Mouse (Mus musculus): ENCODE measurements at regions not wholly inside any gene's neighbourhood (a gene's known extent, or its start where the extent isn't known, plus 50 kb on each side); places are given as distances from the start of the nearest gene placed in this dataset.

DNA sequence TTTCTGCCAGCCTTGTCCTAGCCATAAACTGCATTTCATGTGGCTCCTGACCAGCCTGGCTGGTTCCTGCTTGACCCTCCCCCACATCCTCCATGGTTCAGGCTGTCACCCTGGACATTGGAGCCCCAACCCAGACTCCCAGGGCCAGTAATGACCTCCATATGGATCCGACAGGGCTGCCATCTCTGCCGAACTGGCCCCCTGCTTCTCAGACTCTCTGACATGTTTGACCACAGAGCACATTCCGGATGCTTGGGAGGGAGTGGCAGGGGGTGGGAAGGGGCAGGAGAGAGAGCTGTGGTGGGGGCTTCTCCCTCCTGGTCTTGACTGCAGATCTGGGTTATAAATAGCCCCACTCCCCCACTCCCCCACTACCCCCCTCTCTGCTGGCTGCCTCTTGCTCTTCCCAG lies 59.0 kb upstream of the Actrt2 start:
- H3K27ac ChIP-seq (ENCODE audit: insufficient read depth, low read length): no peak overlapping the region
- TF ChIP-seq POLR2A (IDR thresholded peaks at IDR 0.05; ENCODE audit: low read depth, low read length) (no peak), CTCF (IDR thresholded peaks at IDR 0.05; ENCODE audit: borderline replicate concordance, insufficient read depth, low read length) (no peak)
- no peaks in the 10 kb centered on the region for H3K4me1 ChIP-seq (ENCODE audit: control insufficient read depth, insufficient read depth, low read length)
- no peak overlapping the region for H3K4me3 ChIP-seq (ENCODE audit: insufficient read depth, low read length)

DNA sequence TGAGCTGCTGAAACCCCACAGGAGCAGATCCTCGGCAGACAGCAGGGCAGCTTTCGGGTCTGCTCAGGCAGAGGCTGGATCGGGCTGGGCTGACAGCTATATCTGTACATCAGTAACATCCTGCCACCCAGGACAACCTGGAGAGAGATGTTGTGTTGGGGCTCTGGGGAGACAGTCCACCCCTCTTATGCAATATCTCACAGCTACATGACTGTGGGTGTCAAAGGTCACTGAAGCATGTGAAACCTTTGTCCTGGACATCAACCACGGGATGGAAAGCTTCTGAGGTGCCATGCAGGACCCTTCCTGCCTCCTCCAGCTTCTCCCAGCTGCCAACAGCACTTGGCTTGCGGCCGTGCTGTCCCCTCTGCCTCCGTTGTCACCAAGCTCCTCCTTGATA lies 60.3 kb upstream of the Actrt2 start:
- H3K4me3 ChIP-seq (ENCODE audit: insufficient read depth, low read length): no peak overlapping the region
- no peaks in the 10 kb centered on the region for H3K4me1 ChIP-seq (ENCODE audit: control insufficient read depth, insufficient read depth, low read length)
- no peak overlapping the region for H3K27ac ChIP-seq (ENCODE audit: insufficient read depth, low read length)
- no peak for TF ChIP-seq CTCF (IDR thresholded peaks at IDR 0.05; ENCODE audit: borderline replicate concordance, insufficient read depth, low read length)
- no peak for TF ChIP-seq POLR2A (IDR thresholded peaks at IDR 0.05; ENCODE audit: low read depth, low read length)

DNA sequence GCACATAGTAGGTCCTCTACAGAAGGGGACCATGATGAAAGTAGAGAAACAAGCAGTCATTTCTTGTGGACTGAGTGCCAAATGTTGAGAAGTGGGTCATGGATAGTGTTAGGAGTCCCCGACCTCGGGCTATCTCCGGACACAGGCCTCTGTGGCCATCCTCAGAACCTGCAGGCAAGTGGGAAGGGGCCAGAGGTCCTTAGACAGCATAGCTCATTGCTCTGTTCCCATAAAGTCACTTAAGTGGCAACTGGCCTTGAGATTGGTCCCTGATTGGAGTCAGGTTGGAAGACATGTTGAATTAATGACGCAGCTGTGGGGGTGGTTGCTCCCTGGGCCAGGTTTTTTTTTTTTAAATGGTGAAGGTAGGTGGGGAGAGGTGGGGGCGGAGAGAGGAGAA lies 63.0 kb upstream of the Actrt2 start:
- H3K27ac ChIP-seq (ENCODE audit: insufficient read depth, low read length): no peak overlapping the region
- TF ChIP-seq POLR2A (IDR thresholded peaks at IDR 0.05; ENCODE audit: low read depth, low read length): no peak
- no peak for TF ChIP-seq CTCF (IDR thresholded peaks at IDR 0.05; ENCODE audit: borderline replicate concordance, insufficient read depth, low read length)
- no peaks in the 10 kb centered on the region for H3K4me1 ChIP-seq (ENCODE audit: control insufficient read depth, insufficient read depth, low read length)
- H3K4me3 ChIP-seq (ENCODE audit: insufficient read depth, low read length): no peak overlapping the region

DNA sequence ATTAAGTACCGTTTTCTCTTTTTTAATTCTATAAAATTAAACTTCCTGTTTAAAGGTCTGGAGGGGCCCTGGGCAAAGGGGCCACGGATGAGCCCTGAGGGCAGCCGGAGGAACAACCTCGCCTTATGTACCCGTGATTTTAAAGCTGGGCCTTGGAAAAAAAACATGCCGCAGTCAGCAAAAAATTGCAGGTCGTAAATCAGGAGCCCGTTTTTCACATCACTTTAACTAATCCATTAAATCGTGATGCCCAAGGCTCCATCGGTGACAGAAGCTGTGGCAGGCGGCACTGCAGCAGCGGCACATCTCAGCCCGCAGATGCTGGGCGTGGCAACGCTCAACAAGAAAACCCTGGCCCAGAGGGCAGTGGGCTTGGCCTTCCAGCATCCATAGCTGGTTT lies 63.7 kb upstream of the Actrt2 start:
- Histone ChIP-seq H3K4me3 (ENCODE audit: insufficient read depth, low read length) (no peak overlapping the region), H3K4me1 (ENCODE audit: control insufficient read depth, insufficient read depth, low read length) (no peaks in the 10 kb centered on the region), H3K27ac (ENCODE audit: insufficient read depth, low read length) (no peak overlapping the region)
- TF ChIP-seq POLR2A (IDR thresholded peaks at IDR 0.05; ENCODE audit: low read depth, low read length) (no peak), CTCF (IDR thresholded peaks at IDR 0.05; ENCODE audit: borderline replicate concordance, insufficient read depth, low read length) (no peak)

DNA sequence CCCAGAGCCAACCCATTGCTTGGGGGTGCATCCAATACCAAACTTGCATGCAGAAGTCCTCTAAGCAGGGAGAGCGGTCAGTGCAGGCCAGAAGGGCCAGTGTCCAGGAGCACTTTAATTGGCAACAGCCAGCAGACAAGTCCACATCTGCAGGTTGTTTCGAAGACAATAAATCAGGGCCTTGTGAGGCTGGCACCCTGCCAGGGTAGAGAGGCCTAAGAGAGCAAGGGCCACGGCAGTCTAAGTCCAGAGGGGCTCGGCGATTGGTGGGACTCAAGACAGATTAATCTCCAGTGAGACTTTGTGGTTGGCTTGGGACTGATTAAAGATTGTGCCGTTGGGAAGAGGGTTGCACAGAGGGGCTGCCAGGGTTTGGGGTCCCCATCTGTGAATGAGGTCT lies 68.4 kb upstream of the Actrt2 start:
- Histone ChIP-seq H3K4me3 (ENCODE audit: insufficient read depth, low read length) (no peak overlapping the region), H3K27ac (ENCODE audit: insufficient read depth, low read length) (no peak overlapping the region), H3K4me1 (ENCODE audit: control insufficient read depth, insufficient read depth, low read length) (no peaks in the 10 kb centered on the region)
- no peak for TF ChIP-seq CTCF (IDR thresholded peaks at IDR 0.05; ENCODE audit: borderline replicate concordance, insufficient read depth, low read length)
- TF ChIP-seq POLR2A (IDR thresholded peaks at IDR 0.05; ENCODE audit: low read depth, low read length): no peak

DNA sequence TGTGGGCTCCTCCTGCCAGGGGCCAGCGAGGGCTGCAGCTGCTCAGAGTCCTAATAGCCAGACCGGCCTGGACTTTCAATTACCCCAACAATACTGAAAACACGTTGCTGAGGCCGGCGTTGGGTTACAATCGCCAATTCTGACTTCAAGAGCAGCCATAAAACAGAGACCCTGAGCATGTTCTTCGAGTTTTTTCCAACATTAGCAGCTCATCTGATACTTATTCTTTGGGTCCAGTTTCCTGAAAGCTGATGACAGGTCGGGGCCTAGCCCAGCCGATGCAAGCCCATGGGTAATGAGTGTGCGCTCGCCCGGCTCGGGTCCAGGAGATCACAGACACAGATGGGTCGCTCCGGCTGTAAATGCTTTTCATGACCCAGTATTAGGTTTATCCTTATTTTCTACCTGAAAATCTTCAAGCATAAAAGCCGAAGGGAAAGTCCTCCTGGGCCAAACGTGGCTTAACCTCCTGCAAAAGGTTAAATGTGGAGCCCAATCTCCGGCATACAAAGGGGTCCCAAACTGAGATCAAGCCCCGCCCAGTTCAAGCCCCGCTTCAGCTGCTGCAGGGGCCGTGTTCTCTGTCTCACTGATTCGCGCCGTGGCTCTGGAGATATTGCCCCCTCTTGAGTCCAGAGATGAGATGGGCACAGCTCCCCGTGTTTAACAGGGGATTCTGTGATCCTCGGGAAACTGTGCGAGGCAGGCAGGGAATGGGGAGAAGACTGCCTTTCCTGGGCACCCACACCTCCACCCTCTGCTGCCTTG lies 73.6 kb upstream of the Actrt2 start:
- TF ChIP-seq POLR2A (IDR thresholded peaks at IDR 0.05; ENCODE audit: low read depth, low read length) (no peak), CTCF (IDR thresholded peaks at IDR 0.05; ENCODE audit: borderline replicate concordance, insufficient read depth, low read length) (no peak)
- H3K4me1 ChIP-seq (ENCODE audit: control insufficient read depth, insufficient read depth, low read length): no peaks in the 10 kb centered on the region
- no peak overlapping the region for H3K27ac ChIP-seq (ENCODE audit: insufficient read depth, low read length)
- H3K4me3 ChIP-seq (ENCODE audit: insufficient read depth, low read length): no peak overlapping the region

DNA sequence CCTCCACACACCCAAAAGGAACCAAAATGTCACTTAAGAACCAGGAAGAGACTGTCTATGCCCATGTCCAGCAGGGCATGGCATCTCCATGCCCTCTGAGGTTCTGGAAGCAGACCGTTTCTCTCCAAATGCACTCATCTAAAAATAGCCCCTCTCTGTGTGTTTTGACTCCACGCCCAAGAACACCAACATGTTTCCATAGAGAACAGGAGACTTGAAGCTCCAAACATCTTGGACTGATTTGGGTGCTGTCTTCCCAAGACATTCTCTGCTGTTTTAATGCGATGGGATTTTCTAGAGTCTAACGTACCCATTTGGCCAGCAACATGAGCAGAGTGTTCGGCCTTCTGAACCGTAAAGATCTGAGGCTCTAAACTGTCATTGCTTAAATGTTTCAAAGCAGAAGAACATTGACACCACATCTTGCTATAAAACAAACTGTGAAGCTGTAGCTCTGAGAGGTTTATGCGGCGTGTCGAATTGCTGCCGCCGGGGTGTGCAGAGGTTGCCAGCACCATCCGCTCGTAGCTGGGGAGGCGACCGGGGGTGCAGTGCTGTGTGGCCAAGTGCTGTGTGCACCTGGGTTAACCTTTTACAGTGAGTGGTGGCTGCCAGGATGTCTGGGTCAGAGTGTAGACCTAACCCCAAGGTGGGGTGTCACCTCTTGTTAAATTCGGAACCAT lies 78.8 kb upstream of the Actrt2 start:
- Histone ChIP-seq H3K4me1 (ENCODE audit: control insufficient read depth, insufficient read depth, low read length) (no peaks in the 10 kb centered on the region), H3K27ac (ENCODE audit: insufficient read depth, low read length) (no peak overlapping the region), H3K4me3 (ENCODE audit: insufficient read depth, low read length) (no peak overlapping the region)
- TF ChIP-seq POLR2A (IDR thresholded peaks at IDR 0.05; ENCODE audit: low read depth, low read length) (no peak), CTCF (IDR thresholded peaks at IDR 0.05; ENCODE audit: borderline replicate concordance, insufficient read depth, low read length) (no peak)

DNA sequence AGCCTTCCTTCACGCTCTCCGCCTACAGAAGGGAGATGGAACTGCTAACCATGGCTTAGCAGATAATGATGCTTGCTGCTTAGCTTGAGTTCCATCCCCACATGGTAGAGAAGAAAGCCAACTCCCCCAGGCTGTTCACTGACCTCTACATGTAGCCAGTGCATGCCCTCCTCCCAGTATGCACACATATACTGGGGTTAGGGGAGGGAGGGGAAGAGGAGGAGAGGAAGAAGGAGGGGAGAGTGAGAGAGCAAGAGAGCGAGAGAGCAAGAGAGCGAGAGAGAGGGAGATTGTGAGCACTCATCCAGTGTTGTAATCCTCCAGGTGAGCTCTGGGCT lies 79.3 kb upstream of the Actrt2 start:
- Histone ChIP-seq H3K27ac (ENCODE audit: insufficient read depth, low read length) (no peak overlapping the region), H3K4me3 (ENCODE audit: insufficient read depth, low read length) (no peak overlapping the region), H3K4me1 (ENCODE audit: control insufficient read depth, insufficient read depth, low read length) (no peaks in the 10 kb centered on the region)
- TF ChIP-seq POLR2A (IDR thresholded peaks at IDR 0.05; ENCODE audit: low read depth, low read length) (no peak), CTCF (IDR thresholded peaks at IDR 0.05; ENCODE audit: borderline replicate concordance, insufficient read depth, low read length) (no peak)

DNA sequence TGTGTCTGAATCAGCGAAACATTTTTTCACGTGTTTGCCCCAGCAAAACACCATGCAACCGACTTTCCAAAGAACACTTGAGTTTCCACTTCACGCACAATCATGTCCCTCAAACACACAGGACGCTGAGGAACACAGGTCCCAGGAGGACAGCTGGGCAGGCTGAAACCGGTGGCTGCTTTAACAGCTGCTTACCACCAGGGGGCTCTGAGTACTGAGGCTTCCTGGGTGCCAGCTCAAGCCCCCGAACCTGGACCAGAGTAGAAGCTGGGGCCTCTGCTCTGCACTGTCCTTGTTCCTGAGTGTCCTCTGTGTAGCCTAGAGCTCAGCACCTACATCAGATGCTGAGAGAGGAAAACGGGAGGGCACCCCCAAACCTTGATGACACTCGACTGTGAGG lies 81.5 kb upstream of the Actrt2 start:
- Histone ChIP-seq H3K27ac (ENCODE audit: insufficient read depth, low read length) (no peak overlapping the region), H3K4me1 (ENCODE audit: control insufficient read depth, insufficient read depth, low read length) (no peaks in the 10 kb centered on the region), H3K4me3 (ENCODE audit: insufficient read depth, low read length) (no peak overlapping the region)
- peak; percentile 40 for TF ChIP-seq CTCF (IDR thresholded peaks at IDR 0.05; ENCODE audit: borderline replicate concordance, insufficient read depth, low read length)
- TF ChIP-seq POLR2A (IDR thresholded peaks at IDR 0.05; ENCODE audit: low read depth, low read length): no peak

DNA sequence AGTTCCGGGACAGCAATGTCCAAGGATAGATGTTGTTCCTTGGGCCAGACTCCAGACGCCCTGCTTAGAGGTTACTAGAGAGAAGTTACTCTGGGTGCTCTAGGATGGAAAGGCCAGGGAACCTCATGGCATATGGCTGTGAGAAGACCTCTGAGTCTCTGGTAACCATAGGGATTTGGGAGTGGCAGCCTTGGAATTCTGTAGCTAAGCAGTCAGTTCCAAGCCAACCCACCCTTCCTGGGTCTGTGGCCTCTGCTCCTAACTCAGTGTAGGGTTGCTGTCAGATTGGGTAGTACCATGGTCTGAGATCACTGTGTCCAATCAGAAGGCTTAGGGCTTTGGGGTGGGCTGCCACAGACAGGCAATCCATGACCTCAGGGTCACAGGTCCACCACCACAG lies 82.3 kb upstream of the Actrt2 start:
- no peak overlapping the region for H3K4me3 ChIP-seq (ENCODE audit: insufficient read depth, low read length)
- no peak overlapping the region for H3K27ac ChIP-seq (ENCODE audit: insufficient read depth, low read length)
- TF ChIP-seq POLR2A (IDR thresholded peaks at IDR 0.05; ENCODE audit: low read depth, low read length) (no peak), CTCF (IDR thresholded peaks at IDR 0.05; ENCODE audit: borderline replicate concordance, insufficient read depth, low read length) (no peak)
- H3K4me1 ChIP-seq (ENCODE audit: control insufficient read depth, insufficient read depth, low read length): no peaks in the 10 kb centered on the region
